ENCODE assay signal across 10 mouse cellular contexts in the genomic region with DNA sequence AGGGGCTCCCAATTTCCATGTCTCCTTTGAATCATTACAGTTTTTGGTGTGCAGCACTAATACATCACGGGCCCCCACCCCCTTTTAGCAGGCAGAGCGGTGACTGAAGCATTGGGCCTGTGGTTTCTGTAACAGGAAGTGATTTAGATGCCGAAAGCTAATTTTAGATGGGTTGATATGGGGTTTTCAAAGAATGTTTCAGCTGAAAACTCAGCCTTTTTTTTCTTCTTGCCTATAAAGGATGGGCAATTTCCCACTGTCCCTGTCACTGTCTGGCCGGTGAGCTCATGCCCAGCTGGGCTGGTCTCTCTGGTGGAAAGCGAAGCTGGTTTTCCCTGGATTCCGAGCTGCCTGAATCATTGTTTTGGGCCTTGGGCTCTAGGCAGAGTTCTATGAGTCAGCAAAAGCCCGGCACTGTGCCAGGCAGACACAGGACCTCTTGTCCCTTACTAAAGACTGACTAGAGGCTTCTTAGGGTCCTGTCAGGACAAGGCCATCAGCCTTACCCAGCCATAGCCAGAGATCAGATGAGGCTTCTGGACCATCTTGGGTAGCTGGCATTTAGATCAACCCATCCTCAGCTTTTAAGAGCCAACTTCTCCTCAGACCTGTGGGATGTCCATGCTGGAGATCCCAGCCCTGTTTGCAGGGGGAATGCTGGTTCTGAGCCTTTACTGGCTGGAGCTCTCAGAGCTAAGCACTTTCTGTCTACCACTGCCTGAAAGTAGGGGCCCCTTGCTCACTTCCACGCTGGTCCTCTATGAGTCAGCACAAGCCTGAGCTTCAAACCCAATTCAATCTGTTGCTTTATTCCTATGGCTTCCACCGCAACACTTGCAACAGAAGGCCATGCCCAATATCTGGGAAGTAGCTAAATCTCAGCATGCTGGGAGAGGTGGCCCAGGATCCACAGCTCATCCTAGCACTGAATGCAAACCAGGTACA. TPM values are rescaled to one million over a fixed set of nuclear protein-coding genes. Genes with fewer than 3 reads are reported as not detected.
DNase-seq lines count a peak whose midpoint lies in the region; ATAC-seq and TF ChIP-seq lines count a peak whose summit lies in the region.
"Had no signal": no experiment of that assay in that cellular context is flagged by ENCODE, and none has a peak within 500 bp of the region (broad histone marks: within the 10 kb centered on the region; RNA-seq: fewer than 3 reads in every experiment).

No protein-coding gene starts in this region.

- no peaks in the 10 kb centered on the region for H3K27me3 ChIP-seq in embryonic facial prominence, embryonic 14.5 days (replicated peaks; ENCODE audit: control insufficient read depth, insufficient read depth, low read length)
- H3K27me3 ChIP-seq in embryonic facial prominence, embryonic 10.5 days (replicated peaks; ENCODE audit: low read depth, poor library complexity, severe bottlenecking), result no peaks in the 10 kb centered on the region
- no peaks in the 10 kb centered on the region for H3K27me3 ChIP-seq in myocyte (ENCODE audit: control insufficient read depth, insufficient read depth, insufficient read length)

- H3K9ac ChIP-seq in embryonic facial prominence, embryonic 14.5 days (ENCODE audit: low read depth, low read length), result no peak overlapping the region

- H3K27ac ChIP-seq in embryonic facial prominence, embryonic 14.5 days (replicated peaks; ENCODE audit: low read depth, low read length), result no peak overlapping the region
- H3K27ac ChIP-seq in embryonic facial prominence, embryonic 10.5 days (replicated peaks), result no peak overlapping the region

- WGBS in embryonic facial prominence, embryonic 14.5 days, result 70% methylated on average over 9 of the region's 9 CpGs
- WGBS in embryonic facial prominence, embryonic 10.5 days, result 88% methylated on average over 9 of the region's 9 CpGs

- TF ChIP-seq POLR2A in myocyte (IDR thresholded peaks at IDR 0.05; ENCODE audit: insufficient read length, low read depth), result no peak

- H3K4me3 ChIP-seq in embryonic facial prominence, embryonic 14.5 days (ENCODE audit: low read depth, low read length), result no peak overlapping the region
- H3K4me3 ChIP-seq in embryonic facial prominence, embryonic 10.5 days, result no peak overlapping the region
- H3K4me3 ChIP-seq in myocyte, result no peak overlapping the region

- H3ac ChIP-seq in myocyte (ENCODE audit: control insufficient read depth, insufficient read length), result no peak overlapping the region

- H3K36me3 ChIP-seq in embryonic facial prominence, embryonic 14.5 days (ENCODE audit: control insufficient read depth, insufficient read depth, low read length), result no peaks in the 10 kb centered on the region
- H3K36me3 ChIP-seq in embryonic facial prominence, embryonic 10.5 days (replicated peaks), result no peaks in the 10 kb centered on the region
- no peaks in the 10 kb centered on the region for H3K36me3 ChIP-seq in myocyte (ENCODE audit: control insufficient read depth, insufficient read depth)

- intact Hi-C loops in gastrocnemius, postnatal 36 days (cut with DNase I), result no loop called here

- H3K4me1 ChIP-seq in embryonic facial prominence, embryonic 14.5 days (ENCODE audit: control insufficient read depth, insufficient read depth, low read length), result no peaks in the 10 kb centered on the region
- H3K4me1 ChIP-seq in embryonic facial prominence, embryonic 10.5 days, result no peaks in the 10 kb centered on the region

- H3K9me3 ChIP-seq in embryonic facial prominence, embryonic 14.5 days (ENCODE audit: control insufficient read depth, low read length), result no peaks in the 10 kb centered on the region
- no peaks in the 10 kb centered on the region for H3K9me3 ChIP-seq in embryonic facial prominence, embryonic 10.5 days

- DNase-seq in embryonic facial prominence, embryonic 14.5 days (ENCODE audit: low spot score), result peak; percentile 26
- no peak for DNase-seq in embryonic facial prominence, embryonic 10.5 days (ENCODE audit: low spot score)
- DNase-seq in adrenal gland, postnatal 4 days (ENCODE audit: low spot score in 2 of 2), result peak; percentile 69 to 76
- peak; percentile 80 to 87 for DNase-seq in gastrocnemius, postnatal 36 days
- peak; percentile 47 to 56 for DNase-seq in layer of hippocampus, adult 8-10 months (ENCODE audit: low spot score in 2 of 2)
- DNase-seq in thymus, postnatal 36 days, result peak; percentile 12 to 18

- H3K4me2 ChIP-seq in embryonic facial prominence, embryonic 14.5 days (ENCODE audit: low read depth, low read length), result no peak overlapping the region; the same call in 1 of the 2 replicates
- H3K4me2 ChIP-seq in myocyte (ENCODE audit: low read depth), result peak overlapping the region; percentile 70

- no peak for ATAC-seq in embryonic facial prominence, embryonic 14.5 days (ENCODE audit: low read depth)
- ATAC-seq in monocyte, adult 5-6 weeks (replicated peaks; ENCODE audit: insufficient number of reproducible peaks, low FRiP score, low TSS enrichment, poor library complexity, severe bottlenecking), result no peak

- no peaks in the 10 kb centered on the region for H3K79me2 ChIP-seq in myocyte (ENCODE audit: control insufficient read depth, insufficient read depth)

TF ChIP-seq in myocyte, 11 proteins besides CTCF, POLR2A, EP300 and RAD21:
- TF ChIP-seq TCF12 (IDR thresholded peaks at IDR 0.05; ENCODE audit: insufficient read depth, poor library complexity, severe bottlenecking) (peak; percentile 67), MYOG (IDR thresholded peaks at IDR 0.05; ENCODE audit: control insufficient read depth in 1 of 3, insufficient read depth in 1 of 3, insufficient read length in 2 of 3, low read depth in 2 of 3) (peak in 1 of 3 experiments; percentile 19), TCF3 (IDR thresholded peaks at IDR 0.05; ENCODE audit: insufficient read length, low read depth) (no peak)

RNA-seq across cellular contexts. Expression of gene Csf2, which starts 34.7 kb away (rescaled TPM):
- polyA plus RNA-seq in embryonic facial prominence, embryonic 14.5 days (2014; fragmentation: Nextera tagmentation; extraction: Ambion mirVana), result not detected in 2 replicates
- not detected in 2 replicates for polyA plus RNA-seq in embryonic facial prominence, embryonic 10.5 days (2016; fragmentation: Nextera tagmentation; extraction: Ambion mirVana)
- total RNA-seq in adrenal gland, postnatal 4 days (2021), result not detected
- not detected for total RNA-seq in gastrocnemius, postnatal 36 days (2021)
- total RNA-seq in layer of hippocampus, adult 8-10 months (2022), result not detected
- not detected for polyA plus RNA-seq in myocyte (2012; fragmentation: generic; extraction: Trizol)
- total RNA-seq in monocyte, adult 5-6 weeks (2017), result 1.4 to 2.0 TPM in 2 of 3 replicates, not detected in the other
- polyA plus RNA-seq: frontal cortex, adult 2 months had no signal

RNA-seq across cellular contexts. Expression of gene Il3, which starts 52.3 kb away (rescaled TPM):
- polyA plus RNA-seq in embryonic facial prominence, embryonic 14.5 days (2014; fragmentation: Nextera tagmentation; extraction: Ambion mirVana), result not detected in 2 replicates
- polyA plus RNA-seq in embryonic facial prominence, embryonic 10.5 days (2016; fragmentation: Nextera tagmentation; extraction: Ambion mirVana), result not detected in 2 replicates
- total RNA-seq in adrenal gland, postnatal 4 days (2021), result not detected
- total RNA-seq in gastrocnemius, postnatal 36 days (2021), result not detected
- total RNA-seq in layer of hippocampus, adult 8-10 months (2022), result not detected
- polyA plus RNA-seq in myocyte (2012; fragmentation: generic; extraction: Trizol), result not detected
- not detected in 3 replicates for total RNA-seq in monocyte, adult 5-6 weeks (2017)
- polyA plus RNA-seq: frontal cortex, adult 2 months; lung, embryonic 16.5 days had no signal
